Mouse (Mus musculus) erythroblast, adult 5-6 weeks (primary cell): ENCODE data around the gene Cdc42. TPM values are rescaled to one million over a fixed set of nuclear protein-coding genes. Genes with fewer than 3 reads are reported as not detected.

ENCODE experiments used
- ATAC-seq: replicated peaks from 2 replicates; pipeline ENCODE4 v1.8.0; 2016; ENCODE audit warnings: moderate number of reproducible peaks, mild to moderate bottlenecking, moderate TSS enrichment, inconsistent platforms; ENCODE audit not compliant: poor library complexity, low FRiP score, severe bottlenecking
- total RNA-seq, 2 experiments: library from RNA; stranded (forward) in 1 of 2; stranded (reverse) in 1 of 2; fragments of 150-400 nt in 1 of 2; fragments of 200-764, 138-1000 nt in 1 of 2; gene quantifications; 2 replicates each; pipeline versions ENCODE4 v1.2.3 to v1.2.4; 2015 to 2017; ENCODE audit warnings: low replicate concordance in 2 of 2

Gene Cdc42
- total RNA-seq, 2 experiments from 2014 or later, result 186 to 252 TPM

- ATAC-seq, result no peak
Observed at GRCm38 (mm10) chr4:137289701-137290100, 67.8 kb downstream of the Cdc42 start.

GRCm38 (mm10) chr4:137287818-137288217 is 69.7 kb downstream of the Cdc42 start:
- no peak for ATAC-seq

GRCm38 (mm10) chr4:137287206-137287605 is 70.3 kb downstream of the Cdc42 start:
- no peak for ATAC-seq

GRCm38 (mm10) chr4:137286662-137286953 is 70.9 kb downstream of the Cdc42 start:
- ATAC-seq, result no peak

- no peak for ATAC-seq
Observed at GRCm38 (mm10) chr4:137285876-137286661, 71.5 kb downstream of the Cdc42 start.

GRCm38 (mm10) chr4:137283407-137283732 is 74.2 kb downstream of the Cdc42 start:
- ATAC-seq, result no peak

GRCm38 (mm10) chr4:137282584-137283406 is 74.7 kb downstream of the Cdc42 start:
- ATAC-seq, result no peak

- no peak for ATAC-seq
Observed at GRCm38 (mm10) chr4:137282122-137282521, 75.4 kb downstream of the Cdc42 start.

GRCm38 (mm10) chr4:137281273-137281672 is 76.2 kb downstream of the Cdc42 start:
- ATAC-seq, result no peak

GRCm38 (mm10) chr4:137279346-137279745 is 78.2 kb downstream of the Cdc42 start:
- no peak for ATAC-seq

GRCm38 (mm10) chr4:137278144-137279040 is 79.1 kb downstream of the Cdc42 start:
- ATAC-seq, result no peak

- ATAC-seq, result no peak
Observed at GRCm38 (mm10) chr4:137277600-137278143, 79.8 kb downstream of the Cdc42 start.

GRCm38 (mm10) chr4:137277166-137277513 is 80.4 kb downstream of the Cdc42 start, which contains the start of gene Wnt4:
Gene Wnt4 (plus strand): TSS chr4:137277489.
- ATAC-seq, result no peak

GRCm38 (mm10) chr4:137276443-137277165 is 80.9 kb downstream of the Cdc42 start:
- no peak for ATAC-seq

- ATAC-seq, result no peak
Observed at GRCm38 (mm10) chr4:137274304-137274703, 83.2 kb downstream of the Cdc42 start.

GRCm38 (mm10) chr4:137271856-137272255 is 85.7 kb downstream of the Cdc42 start:
- no peak for ATAC-seq
